Mouse (Mus musculus): Measurements from ENCODE around the gene Fam205a1.

DNA sequence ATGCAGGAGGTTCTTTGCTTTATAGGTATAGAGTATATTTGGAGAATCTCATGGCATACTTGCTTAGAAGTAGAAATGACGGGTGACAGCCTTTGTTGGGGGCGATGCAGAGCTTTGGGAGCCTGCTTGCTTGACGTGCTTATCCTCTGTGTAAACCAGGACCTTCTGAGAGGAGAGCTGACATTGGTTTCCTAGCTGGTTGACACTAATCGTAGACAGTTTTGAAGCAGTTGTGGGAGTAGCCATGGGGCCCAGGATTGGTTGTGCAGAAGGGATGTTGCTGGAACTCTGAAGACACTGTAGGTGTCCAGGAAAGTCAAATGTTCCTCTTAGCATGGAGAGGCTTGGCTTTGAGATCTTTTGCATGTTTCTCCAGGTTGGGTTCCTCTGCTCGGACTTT lies 14.5 kb upstream of the Fam205a1 start:
- TF ChIP-seq CTCF (IDR thresholded peaks at IDR 0.05; ENCODE audit: extremely low read depth, insufficient read length, insufficient replicate concordance, low read depth, low read length) (no peak), POLR2A (IDR thresholded peaks at IDR 0.05; ENCODE audit: low read depth, low read length) (no peak)
